Mouse (Mus musculus): ENCODE measurements around the gene Tmem72.

GRCm38 (mm10) chr6:116762333-116762732 lies 45.6 kb upstream of the Tmem72 start:
- no peak for TF ChIP-seq POLR2A (IDR thresholded peaks at IDR 0.05; ENCODE audit: control insufficient read depth, low read depth, low read length)
- TF ChIP-seq CTCF (IDR thresholded peaks at IDR 0.05; ENCODE audit: control insufficient read depth, insufficient read depth, insufficient replicate concordance, low read depth, low read length) = no peak
